Mouse (Mus musculus) kidney, adult 2 months (tissue): Measurements from ENCODE around the gene Gm2897.
"Not testable (repeated sequence)": the region's sequence is repeated elsewhere in the genome, so short reads cannot be mapped to it uniquely, and the experiment has no call there.

Source experiments
- CTCF ChIP-seq: fragments of 200-500 bp; conservative IDR thresholded peaks from 2 replicates; pipeline ENCODE4 v1.5.1; 2011; ENCODE audit warnings: low read depth, mild to moderate bottlenecking, control low read depth, low read length, moderate library complexity, mixed read lengths; ENCODE audit not compliant: insufficient read depth, insufficient read length
- POLR2A ChIP-seq: fragments of 200-500 bp; IDR thresholded peaks from one replicate; pipeline ENCODE4 v1.6.1; 2011; ENCODE audit warnings: low read depth, low read length, control low read depth

- not testable (repeated sequence) for TF ChIP-seq CTCF, POLR2A
Measured at GRCm38 (mm10) chr14:3050087-3050486, 1.0 kb downstream of the Gm2897 start.
